Mouse (Mus musculus) liver, postnatal 0 days (tissue): Measurements from ENCODE around the gene Leo1. TPM values are rescaled to one million over a fixed set of nuclear protein-coding genes. Genes with fewer than 3 reads are reported as not detected.
A peak's percentile ranks its signal among the peaks of the same experiment; 100 is the strongest.
"Not testable (repeated sequence)": the region's sequence is repeated elsewhere in the genome, so short reads cannot be mapped to it uniquely, and the experiment has no call there.

Experiments
- ATAC-seq: fragments of 200-750 bp; cut with Nextera tagmentation; 2 replicates; pipeline ENCODE4 v1.8.0; 2017; ENCODE audit warnings: mild to moderate bottlenecking, moderate library complexity
- DNase-seq: peaks from one replicate; pipeline ENCODE4 v3.0.0-alpha.2; 2016
- H3K27ac ChIP-seq: fragments of 300-500 bp; sonication (generic); 2 replicates; pipeline ENCODE4 v1.5.1; 2014; ENCODE audit warnings: antibody characterized with exemption, moderate library complexity, mild to moderate bottlenecking, low read depth
- H3K27me3 ChIP-seq: fragments of 300-500 bp; sonication (generic); 2 replicates; pipeline ENCODE4 v1.6.1; 2014; ENCODE audit warnings: low read length, control low read depth, mixed read lengths; ENCODE audit not compliant: insufficient read depth
- H3K36me3 ChIP-seq: fragments of 300-500 bp; sonication (generic); replicated peaks from 2 replicates; pipeline ENCODE4 v1.6.1; 2014; ENCODE audit warnings: mild to moderate bottlenecking, control low read depth, low read length, moderate library complexity, mixed read lengths; ENCODE audit not compliant: insufficient read depth
- H3K4me1 ChIP-seq: fragments of 300-500 bp; sonication (generic); 2 replicates; pipeline ENCODE4 v1.6.1; 2014; ENCODE audit warnings: antibody characterized with exemption, mild to moderate bottlenecking, control low read depth; ENCODE audit not compliant: insufficient read depth
- H3K4me2 ChIP-seq: fragments of 300-500 bp; sonication (generic); 2 replicates; pipeline ENCODE4 v1.6.1; 2014; ENCODE audit warnings: low read depth, mild to moderate bottlenecking, low read length, moderate library complexity, mixed read lengths
- H3K4me3 ChIP-seq: fragments of 300-500 bp; sonication (generic); 2 replicates; pipeline ENCODE4 v1.5.1; 2014; ENCODE audit warnings: low read depth, low read length
- H3K9ac ChIP-seq: fragments of 300-500 bp; sonication (generic); replicated peaks from 2 replicates; pipeline ENCODE4 v1.6.1; 2014; ENCODE audit warnings: mild to moderate bottlenecking, moderate library complexity
- H3K9me3 ChIP-seq: fragments of 300-500 bp; sonication (generic); 2 replicates; pipeline ENCODE4 v1.6.1; 2016; ENCODE audit warnings: mild to moderate bottlenecking, control low read depth, low read length, mixed read lengths
- CTCF ChIP-seq: sonication (generic); IDR thresholded peaks from 2 replicates; pipeline ENCODE4 v1.5.1; 2016; ENCODE audit warnings: antibody characterized with exemption, low read depth
- EP300 ChIP-seq: IDR thresholded peaks from 2 replicates; pipeline ENCODE4 v1.6.1; 2016; ENCODE audit warnings: antibody characterized with exemption, low read depth, mild to moderate bottlenecking
- WGBS: fragments of 180-500 bp; shearing (Covaris S2); extraction: QIAGEN DNeasy Blood & Tissue Kit; methylation state at CpG from one replicate; pipeline ENCODE4 v1.1.7; 2014; ENCODE audit not compliant: insufficient replicate concordance; 5-methylcytosine and 5-hydroxymethylcytosine counted together
- polyA plus RNA-seq: library from polyadenylated mRNA; unstranded; fragments of >200 nt; fragmentation: Nextera tagmentation; extraction: Ambion mirVana; gene quantifications from 2 replicates; pipeline ENCODE4 v1.2.1, GENCODE M21; 2015

Gene Leo1
- polyA plus RNA-seq, 1 experiment from 2014 or later = 11.3 TPM

DNA sequence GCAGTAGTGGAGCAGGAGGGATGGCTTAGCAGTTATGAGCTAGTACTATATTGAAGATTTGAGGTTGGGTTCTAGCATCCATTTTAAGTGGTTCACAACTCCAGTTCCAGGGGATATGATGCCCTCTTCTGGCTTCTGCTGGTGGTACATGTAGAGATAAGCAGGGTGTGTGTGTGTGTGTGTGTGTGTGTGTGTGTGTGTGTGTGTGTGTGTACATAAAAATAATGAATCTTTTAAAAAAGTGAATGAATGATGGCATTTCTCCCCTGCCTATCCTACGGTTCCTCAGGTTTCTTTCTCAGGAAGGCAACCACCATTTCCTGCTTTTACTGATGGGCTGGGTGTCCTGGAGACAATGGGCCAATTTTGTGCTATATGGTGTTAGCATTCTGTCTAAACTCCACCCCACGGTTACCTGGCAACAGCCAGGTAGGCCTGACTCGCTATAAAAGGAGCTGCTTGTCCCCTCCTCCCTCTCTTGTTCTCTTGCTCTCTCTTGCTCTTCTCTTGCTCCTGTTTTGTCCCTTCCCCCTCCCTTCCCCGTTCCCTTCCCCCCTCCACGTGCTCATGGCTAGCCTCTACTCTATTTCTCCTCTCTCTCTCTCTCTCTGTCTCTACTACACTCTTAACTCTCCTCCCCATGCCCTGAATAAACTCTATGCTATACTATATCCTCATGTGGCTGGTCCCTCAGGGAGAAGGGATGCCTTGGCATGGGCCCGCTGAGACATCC lies 3.5 kb upstream of the Leo1 start:
- DNase-seq (peak; percentile 60), ATAC-seq (no peak)
- no peaks in the 10 kb centered on the region for H3K9me3 ChIP-seq
- no peaks in the 10 kb centered on the region for H3K36me3 ChIP-seq
- no peak overlapping the region for H3K27ac ChIP-seq
- H3K4me1 ChIP-seq = peaks cover 12% of the 10 kb centered on the region
- TF ChIP-seq EP300 (no peak), CTCF (peak; percentile 71)
- WGBS = 44% methylated on average over 6 of the region's 6 CpGs
- H3K27me3 ChIP-seq = no peaks in the 10 kb centered on the region
- no peak overlapping the region for H3K4me3 ChIP-seq
- H3K4me2 ChIP-seq = no peak overlapping the region
- no peak overlapping the region for H3K9ac ChIP-seq

DNA sequence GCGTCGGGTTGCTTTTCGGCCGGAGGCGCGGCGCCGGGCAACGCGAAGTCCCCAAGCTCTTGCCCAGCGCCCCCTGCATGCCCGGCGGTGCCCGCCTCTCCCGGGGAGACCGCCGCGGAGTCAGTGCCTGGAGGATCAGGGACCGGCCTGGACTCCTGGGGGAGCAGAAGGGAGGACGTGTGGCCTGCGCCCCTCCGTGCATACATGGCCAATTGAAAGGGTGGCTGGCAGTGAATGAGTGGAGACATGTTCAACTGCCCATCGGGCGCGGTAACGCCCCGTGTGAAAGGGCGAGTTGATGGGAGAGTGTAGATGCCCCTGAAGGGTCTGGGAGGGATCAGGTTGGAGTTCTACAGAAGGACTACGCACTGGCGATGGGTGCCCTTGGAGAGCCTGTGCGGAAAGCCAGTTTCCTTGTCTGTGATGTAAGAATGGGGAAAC lies 387 bp downstream of the Leo1 start:
- Histone ChIP-seq H3K4me2 (peak overlapping the region; percentile 75), H3K9me3 (no peaks in the 10 kb centered on the region), H3K27ac (peak overlapping the region; percentile 60), H3K27me3 (no peaks in the 10 kb centered on the region), H3K4me1 (peaks cover 14% of the 10 kb centered on the region), H3K4me3 (peak overlapping the region; percentile 64), H3K9ac (peak overlapping the region; percentile 77), H3K36me3 (peaks cover 3% of the 10 kb centered on the region; the same call in 1 of the 2 replicates)
- under 1% methylated on average over 31 of the region's 31 CpGs for WGBS
- ATAC-seq (peak; percentile 78), DNase-seq (no peak)
- TF ChIP-seq EP300 (no peak), CTCF (peak; percentile 51)

DNA sequence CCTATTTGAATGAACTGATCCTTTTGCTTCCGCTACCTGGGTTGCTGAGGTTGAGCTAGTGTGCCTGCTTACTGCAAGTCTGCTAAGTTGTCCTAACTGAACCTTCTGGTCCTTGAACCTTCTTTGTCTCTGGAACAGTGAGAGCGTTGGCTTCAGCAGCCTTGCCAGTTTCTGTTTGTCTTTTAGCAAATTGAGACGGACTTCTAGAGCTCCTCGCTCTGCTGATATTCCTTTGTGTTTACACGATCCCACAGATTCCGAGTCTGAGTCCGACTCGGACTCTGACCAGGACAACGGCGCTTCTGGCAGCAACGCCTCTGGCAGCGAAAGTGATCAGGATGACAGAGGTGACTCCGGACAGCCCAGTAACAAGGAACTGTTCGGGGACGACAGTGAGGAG lies 3.7 kb downstream of the Leo1 start:
- no peak for ATAC-seq
- peaks cover 14% of the 10 kb centered on the region for H3K4me1 ChIP-seq
- no peak overlapping the region for H3K4me3 ChIP-seq
- H3K9ac ChIP-seq = 0 out of 2 replicates have a peak overlapping the region, but pooled peaks have one; percentile 8
- 83% methylated on average over 15 of the region's 15 CpGs for WGBS
- DNase-seq = peak; percentile 22
- H3K4me2 ChIP-seq = no peak overlapping the region; the same call in 1 of the 2 replicates
- no peak overlapping the region for H3K27ac ChIP-seq
- peaks cover 28% of the 10 kb centered on the region for H3K36me3 ChIP-seq
- H3K9me3 ChIP-seq = no peaks in the 10 kb centered on the region
- H3K27me3 ChIP-seq = no peaks in the 10 kb centered on the region
- TF ChIP-seq CTCF (no peak), EP300 (no peak)

DNA sequence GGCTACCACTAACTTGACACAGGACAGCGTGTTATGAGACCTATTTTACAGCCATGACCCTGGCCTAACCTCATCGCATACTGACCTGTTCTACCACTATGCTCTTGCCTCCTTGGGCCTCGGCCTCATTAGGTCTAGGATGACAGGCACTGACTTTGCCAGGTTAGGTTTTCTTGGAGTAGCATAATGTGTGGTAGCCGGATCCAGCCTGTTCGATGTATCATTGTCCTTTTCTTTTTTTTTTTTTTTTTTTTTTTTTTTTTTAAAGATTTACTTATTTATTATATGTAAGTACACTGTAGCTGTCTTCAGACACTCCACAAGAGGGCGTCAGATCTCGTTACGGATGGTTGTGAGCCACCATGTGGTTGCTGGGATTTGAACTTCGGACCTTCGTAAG lies 5.2 kb downstream of the Leo1 start:
- not testable (repeated sequence) for H3K4me2 ChIP-seq, H3K4me3 ChIP-seq, DNase-seq, H3K9me3 ChIP-seq, H3K9ac ChIP-seq, H3K27me3 ChIP-seq, H3K27ac ChIP-seq, ATAC-seq
- Histone ChIP-seq H3K36me3 (peaks cover 34% of the 10 kb centered on the region), H3K4me1 (peaks cover 14% of the 10 kb centered on the region)
- WGBS = 78% methylated on average over 10 of the region's 10 CpGs

DNA sequence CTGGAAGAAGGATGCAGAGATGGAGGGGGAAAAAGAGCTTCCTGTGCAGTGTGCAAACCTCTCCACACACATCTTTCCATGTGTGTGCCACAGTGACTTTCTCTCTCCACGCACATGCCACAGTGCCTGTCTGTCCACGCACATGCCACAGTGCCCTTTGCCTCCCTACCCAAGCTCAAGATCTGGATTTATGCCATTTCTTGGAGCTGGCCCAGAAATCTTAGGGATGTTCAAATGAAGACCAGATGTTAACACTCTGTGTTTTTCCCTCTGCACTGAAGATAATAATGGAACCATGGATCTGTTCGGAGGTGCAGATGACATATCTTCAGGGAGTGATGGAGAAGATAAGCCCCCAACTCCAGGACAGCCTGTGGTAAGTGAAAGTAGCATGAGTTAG lies 6.7 kb downstream of the Leo1 start:
- DNase-seq (no peak), ATAC-seq (no peak)
- Histone ChIP-seq H3K4me1 (peaks cover 4% of the 10 kb centered on the region; the same call in 1 of the 2 replicates), H3K4me3 (no peak overlapping the region), H3K9me3 (no peaks in the 10 kb centered on the region), H3K27me3 (no peaks in the 10 kb centered on the region), H3K27ac (no peak overlapping the region), H3K4me2 (no peak overlapping the region), H3K9ac (no peak overlapping the region), H3K36me3 (peaks cover 41% of the 10 kb centered on the region)
- 87% methylated on average over 3 of the region's 3 CpGs for WGBS
- TF ChIP-seq EP300 (no peak), CTCF (no peak)

DNA sequence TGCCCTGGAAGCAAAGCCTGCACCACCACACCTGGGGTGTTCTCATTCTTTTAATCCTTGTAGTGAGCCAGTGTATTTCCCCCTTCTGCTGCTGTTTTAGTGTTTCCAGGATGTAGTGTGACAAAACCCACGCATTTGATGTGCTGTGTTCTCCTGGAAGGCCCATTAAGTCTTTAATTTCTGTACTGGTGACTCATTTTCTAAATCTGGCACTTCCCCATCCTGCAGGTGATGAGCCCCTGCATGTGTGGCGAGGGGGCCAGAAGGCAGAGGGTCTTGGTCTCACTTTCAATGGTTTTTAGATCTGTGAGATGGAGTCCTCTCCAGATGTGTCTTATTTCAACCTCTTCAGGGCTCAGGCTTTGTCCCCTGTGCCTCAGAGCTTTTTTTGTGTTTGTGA lies 12.7 kb downstream of the Leo1 start:
- ATAC-seq = no peak
- Histone ChIP-seq H3K27ac (no peak overlapping the region), H3K4me2 (no peak overlapping the region), H3K9me3 (no peaks in the 10 kb centered on the region), H3K36me3 (peaks cover 68% of the 10 kb centered on the region), H3K4me3 (no peak overlapping the region), H3K27me3 (no peaks in the 10 kb centered on the region), H3K9ac (no peak overlapping the region), H3K4me1 (no peaks in the 10 kb centered on the region)
- TF ChIP-seq CTCF (no peak), EP300 (no peak)
- 63% methylated on average over 2 of the region's 2 CpGs for WGBS
- DNase-seq = no peak
